Mouse (Mus musculus) E14TG2a.4 (cell line): ENCODE measurements around the gene Tgfbr3.

Experiments
- CTCF ChIP-seq: conservative IDR thresholded peaks from 2 replicates; pipeline ENCODE4 v1.5.1; 2014; ENCODE audit warnings: low read length
- NANOG ChIP-seq: IDR thresholded peaks from 2 replicates; pipeline ENCODE4 v1.6.1; 2014; ENCODE audit warnings: borderline replicate concordance, low read length, mixed read lengths
- POU5F1 ChIP-seq: IDR thresholded peaks from 2 replicates; pipeline ENCODE4 v1.6.1; 2014; ENCODE audit warnings: low read length, borderline replicate concordance

DNA sequence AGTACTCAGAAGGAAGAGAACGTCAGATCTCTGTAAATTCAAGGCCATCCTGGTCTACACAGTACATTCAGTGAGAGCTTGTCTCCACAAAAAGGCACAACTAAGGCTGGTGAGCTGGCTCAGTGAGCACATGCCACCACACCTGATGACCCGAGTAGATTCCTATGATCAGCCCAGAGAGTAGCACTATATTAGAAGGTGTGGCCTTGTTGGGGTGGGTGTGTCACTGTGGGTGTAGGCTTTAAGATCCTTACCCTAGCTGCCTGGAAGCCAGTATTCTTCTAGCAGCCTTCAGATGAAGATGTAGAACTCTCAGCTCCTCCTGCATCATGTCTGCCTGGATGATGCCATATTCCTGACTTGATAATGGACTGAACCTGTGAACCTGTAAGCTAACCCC, 115.9 kb downstream of the Tgfbr3 start:
- TF ChIP-seq CTCF (no peak), NANOG (no peak), POU5F1 (no peak)
